Mouse (Mus musculus) lung, embryonic 15.5 days (tissue): ENCODE measurements at regions not wholly inside any gene's neighbourhood (a gene's known extent, or its start where the extent isn't known, plus 50 kb on each side); places are given as distances from the start of the nearest gene placed in this dataset.

Source experiments
- ATAC-seq: fragments of 200-750 bp; cut with Nextera tagmentation; 2 replicates; pipeline ENCODE4 v1.8.0; 2017; ENCODE audit warnings: moderate number of reproducible peaks, borderline replicate concordance; ENCODE audit not compliant: low FRiP score, low TSS enrichment; ENCODE audit errors: extremely low read depth
- H3K27ac ChIP-seq: fragments of 300-500 bp; sonication (generic); 2 replicates; pipeline ENCODE4 v1.5.1; 2015; ENCODE audit warnings: moderate library complexity, mild to moderate bottlenecking, inconsistent platforms
- H3K27me3 ChIP-seq: fragments of 300-500 bp; sonication (generic); 2 replicates; pipeline ENCODE4 v1.6.1; 2015; ENCODE audit warnings: inconsistent platforms
- H3K36me3 ChIP-seq: fragments of 300-500 bp; sonication (generic); 2 replicates; pipeline ENCODE4 v1.6.1; 2015; ENCODE audit warnings: inconsistent platforms
- H3K4me1 ChIP-seq: fragments of 300-500 bp; sonication (generic); 2 replicates; pipeline ENCODE4 v1.6.1; 2015; ENCODE audit warnings: inconsistent platforms
- H3K4me2 ChIP-seq: fragments of 300-500 bp; sonication (generic); 2 replicates; pipeline ENCODE4 v1.6.1; 2015; ENCODE audit warnings: inconsistent platforms, mild to moderate bottlenecking, moderate library complexity
- H3K4me3 ChIP-seq: fragments of 300-500 bp; sonication (generic); 2 replicates; pipeline ENCODE4 v1.5.1; 2015; ENCODE audit warnings: mild to moderate bottlenecking, inconsistent platforms
- H3K9ac ChIP-seq: fragments of 300-500 bp; sonication (generic); 2 replicates; pipeline ENCODE4 v1.6.1; 2015; ENCODE audit warnings: inconsistent platforms
- H3K9me3 ChIP-seq: fragments of 300-500 bp; sonication (generic); 2 replicates; pipeline ENCODE4 v1.6.1; 2016; ENCODE audit warnings: inconsistent platforms
- WGBS: fragments of 180-500 bp; shearing (Covaris S2); methylation state at CpG from one replicate; pipeline ENCODE4 v1.1.7; 2015; 5-methylcytosine and 5-hydroxymethylcytosine counted together

- no peak overlapping the region for H3K9ac ChIP-seq
- no peak overlapping the region for H3K4me3 ChIP-seq
- H3K27me3 ChIP-seq = peaks cover 31% of the 10 kb centered on the region
- WGBS = 11% methylated on average over 11 of the region's 11 CpGs
- H3K9me3 ChIP-seq = no peaks in the 10 kb centered on the region
- H3K27ac ChIP-seq = no peak overlapping the region
- peaks cover 13% of the 10 kb centered on the region for H3K4me1 ChIP-seq
- H3K36me3 ChIP-seq = no peaks in the 10 kb centered on the region
- H3K4me2 ChIP-seq = no peak overlapping the region
- no peak for ATAC-seq
These were observed 225.6 kb upstream of the Nfe2l3 start for GRCm38 (mm10) chr6:51206712-51207505.

- H3K36me3 ChIP-seq = no peaks in the 10 kb centered on the region
- H3K4me2 ChIP-seq = peak overlapping the region; percentile 28
- H3K4me3 ChIP-seq = no peak overlapping the region
- H3K27ac ChIP-seq = no peak overlapping the region
- H3K9ac ChIP-seq = no peak overlapping the region
- no peaks in the 10 kb centered on the region for H3K9me3 ChIP-seq
- H3K27me3 ChIP-seq = peaks cover 31% of the 10 kb centered on the region
- WGBS = 4% methylated on average over 21 of the region's 21 CpGs
- H3K4me1 ChIP-seq = peaks cover 15% of the 10 kb centered on the region
- 0 out of 2 replicates have a peak, but pooled peaks have one; percentile 50 for ATAC-seq
These were observed 224.7 kb upstream of the Nfe2l3 start for GRCm38 (mm10) chr6:51207587-51208361.

GRCm38 (mm10) chr6:51208660-51209396, 223.6 kb upstream of the Nfe2l3 start:
- WGBS = 1% methylated on average over 6 of the region's 6 CpGs
- Histone ChIP-seq H3K9me3 (no peaks in the 10 kb centered on the region), H3K4me2 (no peak overlapping the region), H3K36me3 (no peaks in the 10 kb centered on the region), H3K27me3 (peaks cover 31% of the 10 kb centered on the region), H3K9ac (no peak overlapping the region), H3K27ac (no peak overlapping the region), H3K4me1 (peaks cover 15% of the 10 kb centered on the region), H3K4me3 (no peak overlapping the region)
- ATAC-seq = no peak

GRCm38 (mm10) chr6:51211418-51211817, 221.1 kb upstream of the Nfe2l3 start:
- H3K4me3 ChIP-seq = no peak overlapping the region
- ATAC-seq = no peak

GRCm38 (mm10) chr6:51212216-51212615, 220.3 kb upstream of the Nfe2l3 start:
- 84% methylated on average over 8 of the region's 8 CpGs for WGBS
- Histone ChIP-seq H3K9me3 (no peaks in the 10 kb centered on the region), H3K4me1 (peaks cover 28% of the 10 kb centered on the region), H3K36me3 (no peaks in the 10 kb centered on the region), H3K4me2 (no peak overlapping the region), H3K27ac (no peak overlapping the region), H3K4me3 (no peak overlapping the region), H3K27me3 (peaks cover 11% of the 10 kb centered on the region), H3K9ac (no peak overlapping the region)
- ATAC-seq = no peak

More at GRCm38 (mm10) chr6:51211418-51211817, 221.1 kb upstream of the Nfe2l3 start:
- 3% methylated on average over 7 of the region's 7 CpGs for WGBS
- Histone ChIP-seq H3K4me1 (peaks cover 26% of the 10 kb centered on the region), H3K36me3 (no peaks in the 10 kb centered on the region), H3K4me2 (peak overlapping the region; percentile 40), H3K9ac (no peak overlapping the region), H3K27ac (0 out of 2 replicates have a peak overlapping the region, but pooled peaks have one; percentile 31), H3K27me3 (peaks cover 16% of the 10 kb centered on the region), H3K9me3 (no peaks in the 10 kb centered on the region)

GRCm38 (mm10) chr6:51215371-51215770, 217.1 kb upstream of the Nfe2l3 start:
- no peak overlapping the region for H3K27ac ChIP-seq
- 81% methylated on average over 10 of the region's 10 CpGs for WGBS
- H3K4me2 ChIP-seq = no peak overlapping the region

GRCm38 (mm10) chr6:51216472-51216871, 216.0 kb upstream of the Nfe2l3 start:
- peak; percentile 85; the same call in 1 of the 2 replicates for ATAC-seq
- H3K4me2 ChIP-seq = no peak overlapping the region
- no peak overlapping the region for H3K4me3 ChIP-seq
- H3K27ac ChIP-seq = no peak overlapping the region
- H3K9me3 ChIP-seq = no peaks in the 10 kb centered on the region
- 28% methylated on average over 8 of the region's 8 CpGs for WGBS
- H3K27me3 ChIP-seq = no peaks in the 10 kb centered on the region
- peaks cover 19% of the 10 kb centered on the region for H3K4me1 ChIP-seq
- H3K9ac ChIP-seq = no peak overlapping the region
- no peaks in the 10 kb centered on the region for H3K36me3 ChIP-seq

More at GRCm38 (mm10) chr6:51215371-51215770, 217.1 kb upstream of the Nfe2l3 start:
- H3K4me3 ChIP-seq = no peak overlapping the region
- no peak overlapping the region for H3K9ac ChIP-seq
- no peaks in the 10 kb centered on the region for H3K36me3 ChIP-seq
- H3K27me3 ChIP-seq = no peaks in the 10 kb centered on the region
- no peaks in the 10 kb centered on the region for H3K9me3 ChIP-seq
- no peak for ATAC-seq
- H3K4me1 ChIP-seq = peaks cover 24% of the 10 kb centered on the region

- no peak overlapping the region for H3K27ac ChIP-seq
- no peak overlapping the region for H3K4me3 ChIP-seq
- WGBS = 80% methylated on average over 12 of the region's 12 CpGs
- H3K4me1 ChIP-seq = peaks cover 13% of the 10 kb centered on the region
- H3K9me3 ChIP-seq = no peaks in the 10 kb centered on the region
- no peaks in the 10 kb centered on the region for H3K27me3 ChIP-seq
- no peak for ATAC-seq
- H3K9ac ChIP-seq = no peak overlapping the region
- no peaks in the 10 kb centered on the region for H3K36me3 ChIP-seq
- H3K4me2 ChIP-seq = no peak overlapping the region
These were observed 212.8 kb upstream of the Nfe2l3 start for GRCm38 (mm10) chr6:51219691-51220090.

GRCm38 (mm10) chr6:51220778-51221177, 211.7 kb upstream of the Nfe2l3 start:
- no peak for ATAC-seq
- H3K9ac ChIP-seq = no peak overlapping the region
- H3K4me1 ChIP-seq = peaks cover 7% of the 10 kb centered on the region
- WGBS = 34% methylated on average over 4 of the region's 4 CpGs
- no peak overlapping the region for H3K4me2 ChIP-seq
- H3K36me3 ChIP-seq = no peaks in the 10 kb centered on the region
- H3K27ac ChIP-seq = no peak overlapping the region
- no peak overlapping the region for H3K4me3 ChIP-seq
- no peaks in the 10 kb centered on the region for H3K9me3 ChIP-seq
- no peaks in the 10 kb centered on the region for H3K27me3 ChIP-seq

GRCm38 (mm10) chr6:51236077-51236740, 196.3 kb upstream of the Nfe2l3 start:
- WGBS = 64% methylated on average over 11 of the region's 11 CpGs
- no peaks in the 10 kb centered on the region for H3K9me3 ChIP-seq

GRCm38 (mm10) chr6:51240039-51240438, 192.4 kb upstream of the Nfe2l3 start:
- WGBS = 66% methylated on average over 3 of the region's 3 CpGs
- ATAC-seq = peak; percentile 35; the same call in 1 of the 2 replicates
- Histone ChIP-seq H3K36me3 (no peaks in the 10 kb centered on the region), H3K4me3 (no peak overlapping the region), H3K9ac (no peak overlapping the region), H3K4me2 (no peak overlapping the region), H3K9me3 (no peaks in the 10 kb centered on the region), H3K27ac (no peak overlapping the region), H3K4me1 (0 out of 2 replicates have a peak, but pooled peaks cover 8% of the 10 kb centered on the region), H3K27me3 (no peaks in the 10 kb centered on the region)

More at GRCm38 (mm10) chr6:51236077-51236740, 196.3 kb upstream of the Nfe2l3 start:
- no peaks in the 10 kb centered on the region for H3K36me3 ChIP-seq
- no peak overlapping the region for H3K4me2 ChIP-seq
- H3K27me3 ChIP-seq = no peaks in the 10 kb centered on the region
- no peak overlapping the region for H3K4me3 ChIP-seq
- ATAC-seq = no peak
- no peak overlapping the region for H3K27ac ChIP-seq
- H3K4me1 ChIP-seq = 0 out of 2 replicates have a peak, but pooled peaks cover 8% of the 10 kb centered on the region
- H3K9ac ChIP-seq = no peak overlapping the region
